10 mouse cellular contexts compared by ENCODE assay signal in genomic region chr16:10586546-10586945, GRCm38 (mm10). TPM values are rescaled to one million over a fixed set of nuclear protein-coding genes. Genes with fewer than 3 reads are reported as not detected.
A peak's percentile ranks its signal among the peaks of the same experiment; 100 is the strongest.
DNase-seq lines count a peak whose midpoint lies in the region; ATAC-seq and TF ChIP-seq lines count a peak whose summit lies in the region.
"Had no signal": no experiment of that assay in that cellular context is flagged by ENCODE, and none has a peak within 500 bp of the region (broad histone marks: within the 10 kb centered on the region; RNA-seq: fewer than 3 reads in every experiment).

No protein-coding gene starts in this region.

- H3K36me3 ChIP-seq in heart, postnatal 0 days (replicated peaks; ENCODE audit: control insufficient read depth, insufficient read depth, low read length) = peaks cover 55% of the 10 kb centered on the region

- no peaks in the 10 kb centered on the region for H3K27me3 ChIP-seq in heart, postnatal 0 days (ENCODE audit: control insufficient read depth, insufficient read depth, low read length)
- H3K27me3 ChIP-seq: forebrain, embryonic 15.5 days had no signal

- 0 out of 2 replicates have a peak, but pooled peaks have one; percentile 36 for ATAC-seq in heart, postnatal 0 days (ENCODE audit: insufficient read depth, low read depth)
- peak; percentile 66 for ATAC-seq in activated CD4-positive, CD25-positive, alpha-beta regulatory T cell, adult 4 months
- ATAC-seq: forebrain, embryonic 15.5 days had no signal

- H3K9ac ChIP-seq in heart, postnatal 0 days (replicated peaks; ENCODE audit: low read depth, low read length) = no peak overlapping the region
- H3K9ac ChIP-seq: forebrain, embryonic 15.5 days; liver, embryonic 14.5 days had no signal

- no peak overlapping the region for H3K27ac ChIP-seq in heart, postnatal 0 days (ENCODE audit: low read depth)
- H3K27ac ChIP-seq: forebrain, embryonic 15.5 days; liver, embryonic 14.5 days had no signal

- 72% methylated on average over 3 of the region's 3 CpGs for WGBS in heart, postnatal 0 days
- WGBS in lung, adult 2 months = 76% methylated on average over 3 of the region's 3 CpGs

- no peak for TF ChIP-seq POLR2A in lung, adult 2 months (IDR thresholded peaks at IDR 0.05; ENCODE audit: borderline replicate concordance, extremely low read depth, low read depth, low read length)

- peak; percentile 41 for DNase-seq in heart, postnatal 0 days (ENCODE audit: low spot score)
- no peak for DNase-seq in heart, adult 9 months (ENCODE audit: low spot score in 2 of 2)
- peak; percentile 38 for DNase-seq in lung, postnatal 36 days
- DNase-seq in lung, adult 2 months = no peak
- peak; percentile 70 for DNase-seq in thymus, postnatal 14 days
- no peak for DNase-seq in neural tube, embryonic 10.5 days (ENCODE audit: extremely low spot score, low spot score)
- DNase-seq: heart, postnatal 14 days had no signal

- no peak overlapping the region for H3K4me3 ChIP-seq in heart, postnatal 0 days (ENCODE audit: low read depth, low read length)
- H3K4me3 ChIP-seq in lung, adult 2 months (replicated peaks; ENCODE audit: extremely low read depth, low read depth, low read length) = no peak overlapping the region
- H3K4me3 ChIP-seq: forebrain, embryonic 15.5 days had no signal

- H3K4me1 ChIP-seq in heart, postnatal 0 days (ENCODE audit: control insufficient read depth, insufficient read depth) = no peaks in the 10 kb centered on the region
- peaks cover 3% of the 10 kb centered on the region; the same call in 1 of the 2 replicates for H3K4me1 ChIP-seq in lung, adult 2 months (ENCODE audit: control insufficient read depth, insufficient read depth, low read length)
- H3K4me1 ChIP-seq: forebrain, embryonic 15.5 days had no signal

- H3K9me3 ChIP-seq in heart, postnatal 0 days (replicated peaks; ENCODE audit: control insufficient read depth, low read length) = no peaks in the 10 kb centered on the region
- H3K9me3 ChIP-seq: forebrain, embryonic 15.5 days had no signal

- no peak overlapping the region for H3K4me2 ChIP-seq in heart, postnatal 0 days (ENCODE audit: low read depth, low read length)
- H3K4me2 ChIP-seq: forebrain, embryonic 15.5 days had no signal

- peak; percentile 54 for TF ChIP-seq CTCF in heart, postnatal 0 days (IDR thresholded peaks at IDR 0.05; ENCODE audit: low read depth)
- TF ChIP-seq CTCF in lung, adult 2 months (IDR thresholded peaks at IDR 0.05; ENCODE audit: insufficient read depth, low read length) = no peak

- TF ChIP-seq EP300 in heart, postnatal 0 days (IDR thresholded peaks at IDR 0.05; ENCODE audit: low read depth) = no peak

RNA-seq across cellular contexts. Expression of gene Clec16a, which starts 41.4 kb away (rescaled TPM):
- 32.0 and 39.6 TPM in 2 replicates for total RNA-seq in heart, postnatal 0 days (2014; rRNA removed; ENCODE audit: low replicate concordance)
- polyA plus RNA-seq in heart, postnatal 0 days (2015; fragmentation: Nextera tagmentation; extraction: Ambion mirVana) = 36.1 and 37.7 TPM in 2 replicates
- polyA plus RNA-seq in lung, adult 2 months (2012; rRNA removed) = 12.7 and 18.3 TPM in 2 replicates
- polyA plus RNA-seq in activated CD4-positive, CD25-positive, alpha-beta regulatory T cell, adult 4 months (2017; shearing (Covaris generic)) = 1 to 10 TPM; 7.0 to 7.8 TPM

RNA-seq across cellular contexts. Expression of gene Dexi, which starts 43.7 kb away (rescaled TPM):
- total RNA-seq in heart, postnatal 0 days (2014; rRNA removed; ENCODE audit: low replicate concordance) = 41.9 and 76.4 TPM in 2 replicates
- polyA plus RNA-seq in heart, postnatal 0 days (2015; fragmentation: Nextera tagmentation; extraction: Ambion mirVana) = 15.0 and 15.6 TPM in 2 replicates
- polyA plus RNA-seq in lung, adult 2 months (2012; rRNA removed) = 56.1 and 59.5 TPM in 2 replicates
- polyA plus RNA-seq in activated CD4-positive, CD25-positive, alpha-beta regulatory T cell, adult 4 months (2017; shearing (Covaris generic)) = 1 to 10 TPM; 3.0 to 3.1 TPM

Comparison
In these comparisons a context has a peak if more than half of its experiments do, and no peak if none do; other contexts are left out.
1. DNase-seq: peak in heart, postnatal 0 days (single experiment), lung, postnatal 36 days (single experiment) and thymus, postnatal 14 days (single experiment); none in heart, adult 9 months (0 of 2), lung, adult 2 months (single experiment) and neural tube, embryonic 10.5 days (single experiment).